Mouse (Mus musculus) liver, adult 2 months (tissue): ENCODE results near the gene Gemin7.

ENCODE experiments used
- CTCF ChIP-seq: fragments of 200-500 bp; IDR thresholded peaks from 2 replicates; pipeline ENCODE4 v1.5.1; 2011; ENCODE audit warnings: low read depth, low read length, control low read depth
- POLR2A ChIP-seq: fragments of 200-500 bp; IDR thresholded peaks from 2 replicates; pipeline ENCODE4 v1.6.1; 2011; ENCODE audit warnings: low read length, control low read depth; ENCODE audit not compliant: insufficient read depth; ENCODE audit errors: extremely low read depth

DNA sequence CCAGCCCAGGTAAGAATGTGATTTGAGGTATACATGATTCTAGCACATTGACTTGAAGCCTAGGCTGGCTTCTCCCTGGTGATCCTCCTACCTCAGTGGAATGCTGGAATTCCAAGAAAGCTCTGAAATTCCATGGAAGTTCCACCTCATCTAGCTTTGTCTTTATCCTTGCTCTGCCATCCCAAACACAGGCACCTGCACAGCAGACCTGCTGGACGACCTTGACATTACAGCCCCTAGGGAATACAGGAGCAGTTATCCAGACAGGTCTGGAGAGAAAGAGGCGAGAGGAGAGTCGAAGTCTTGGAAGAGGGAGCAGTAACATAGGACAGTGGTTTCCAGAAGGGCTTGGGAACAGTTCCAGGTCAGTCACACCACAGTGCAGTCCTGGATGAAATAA is 7.7 kb downstream of the Gemin7 start:
- TF ChIP-seq POLR2A (no peak), CTCF (no peak)
